ENCODE assay signal across 9 mouse cellular contexts in genomic region chr5:127453580-127453979, GRCm38 (mm10).
DNase-seq lines count a peak whose midpoint lies in the region; ATAC-seq and TF ChIP-seq lines count a peak whose summit lies in the region.
"Had no signal": no experiment of that assay in that cellular context is flagged by ENCODE, and none has a peak within 500 bp of the region (broad histone marks: within the 10 kb centered on the region; RNA-seq: fewer than 3 reads in every experiment).

No protein-coding gene starts in this region.

- H3K4me1 ChIP-seq in forebrain, embryonic 14.5 days (ENCODE audit: control insufficient read depth, insufficient read depth, low read length), result no peaks in the 10 kb centered on the region
- H3K4me1 ChIP-seq in forebrain, embryonic 13.5 days, result no peaks in the 10 kb centered on the region
- H3K4me1 ChIP-seq in liver, adult 2 months (ENCODE audit: control insufficient read depth, insufficient read depth, low read length), result no peaks in the 10 kb centered on the region
- no peaks in the 10 kb centered on the region for H3K4me1 ChIP-seq in liver, embryonic 12.5 days
- H3K4me1 ChIP-seq in limb, embryonic 10.5 days, result no peaks in the 10 kb centered on the region

- H3K4me2 ChIP-seq in forebrain, embryonic 14.5 days (ENCODE audit: low read length), result no peak overlapping the region
- H3K4me2 ChIP-seq in forebrain, embryonic 13.5 days, result no peak overlapping the region
- H3K4me2 ChIP-seq in liver, embryonic 12.5 days, result no peak overlapping the region

- no peak for TF ChIP-seq POLR2A in liver, adult 2 months (IDR thresholded peaks at IDR 0.05; ENCODE audit: extremely low read depth, insufficient read depth, low read length)

- peak; percentile 48 for DNase-seq in forebrain, embryonic 14.5 days (ENCODE audit: low spot score)
- peak; percentile 4 for DNase-seq in liver, adult 2 months (ENCODE audit: extremely low read depth, low read depth, low spot score)
- peak; percentile 54 for DNase-seq in ZHBTc4 (ENCODE audit: low read depth, low spot score)
- DNase-seq in limb, embryonic 10.5 days (ENCODE audit: low spot score), result peak; percentile 48
- peak; percentile 4 for DNase-seq in thymus, postnatal 25 days
- no peak for DNase-seq in urinary bladder, postnatal 4 days (ENCODE audit: low spot score in 2 of 2)

- WGBS in forebrain, embryonic 14.5 days, result 29% methylated on average over 4 of the region's 4 CpGs
- 29% methylated on average over 4 of the region's 4 CpGs for WGBS in forebrain, embryonic 13.5 days
- WGBS in liver, adult 2 months, result 24% methylated on average over 4 of the region's 4 CpGs
- 19% methylated on average over 4 of the region's 4 CpGs for WGBS in liver, embryonic 12.5 days (ENCODE audit: insufficient replicate concordance)
- WGBS in limb, embryonic 10.5 days, result 30% methylated on average over 4 of the region's 4 CpGs

- H3K9ac ChIP-seq in forebrain, embryonic 14.5 days (ENCODE audit: low read length), result no peak overlapping the region
- no peak overlapping the region for H3K9ac ChIP-seq in forebrain, embryonic 13.5 days
- no peak overlapping the region for H3K9ac ChIP-seq in liver, adult 2 months (ENCODE audit: low read depth, low read length)
- no peak overlapping the region for H3K9ac ChIP-seq in liver, embryonic 12.5 days

- no peak overlapping the region for H3K27ac ChIP-seq in forebrain, embryonic 14.5 days (ENCODE audit: low read depth, low read length)
- no peak overlapping the region for H3K27ac ChIP-seq in forebrain, embryonic 13.5 days
- H3K27ac ChIP-seq in liver, adult 2 months (replicated peaks; ENCODE audit: insufficient read depth, low read depth, low read length), result no peak overlapping the region
- H3K27ac ChIP-seq in liver, embryonic 12.5 days, result no peak overlapping the region
- no peak overlapping the region for H3K27ac ChIP-seq in limb, embryonic 10.5 days

- no peaks in the 10 kb centered on the region for H3K9me3 ChIP-seq in forebrain, embryonic 14.5 days (replicated peaks; ENCODE audit: control insufficient read depth, low read length)
- H3K9me3 ChIP-seq in forebrain, embryonic 13.5 days (replicated peaks), result peaks cover 7% of the 10 kb centered on the region; the same call in 1 of the 2 replicates
- peaks cover 23% of the 10 kb centered on the region for H3K9me3 ChIP-seq in liver, embryonic 12.5 days (replicated peaks)
- H3K9me3 ChIP-seq in limb, embryonic 10.5 days (replicated peaks), result 0 out of 2 replicates have a peak, but pooled peaks cover 2% of the 10 kb centered on the region

- TF ChIP-seq CTCF in liver, adult 2 months (IDR thresholded peaks at IDR 0.05; ENCODE audit: low read depth, low read length), result peak; percentile 25

- no peak overlapping the region for H3K4me3 ChIP-seq in forebrain, embryonic 14.5 days (ENCODE audit: low read depth, low read length)
- no peak overlapping the region for H3K4me3 ChIP-seq in forebrain, embryonic 13.5 days
- no peak overlapping the region for H3K4me3 ChIP-seq in liver, adult 2 months (ENCODE audit: insufficient read depth, low read depth, low read length)
- no peak overlapping the region for H3K4me3 ChIP-seq in liver, embryonic 12.5 days
- H3K4me3 ChIP-seq in limb, embryonic 10.5 days, result no peak overlapping the region

- no peaks in the 10 kb centered on the region for H3K27me3 ChIP-seq in forebrain, embryonic 14.5 days (replicated peaks; ENCODE audit: control insufficient read depth, insufficient read depth, low read length)
- no peaks in the 10 kb centered on the region for H3K27me3 ChIP-seq in forebrain, embryonic 13.5 days
- no peaks in the 10 kb centered on the region for H3K27me3 ChIP-seq in liver, adult 2 months (ENCODE audit: control insufficient read depth, insufficient read depth, low read length)
- no peaks in the 10 kb centered on the region for H3K27me3 ChIP-seq in liver, embryonic 12.5 days (replicated peaks)
- no peaks in the 10 kb centered on the region for H3K27me3 ChIP-seq in limb, embryonic 10.5 days (ENCODE audit: low read depth, poor library complexity, severe bottlenecking)
- H3K27me3 ChIP-seq: Patski had no signal

- no peak for ATAC-seq in forebrain, embryonic 14.5 days
- no peak for ATAC-seq in forebrain, embryonic 13.5 days
- no peak for ATAC-seq in liver, embryonic 12.5 days
- ATAC-seq: Patski had no signal

- no peaks in the 10 kb centered on the region for H3K79me2 ChIP-seq in liver, adult 2 months (ENCODE audit: control insufficient read depth, insufficient read depth, low read length)

- H3K36me3 ChIP-seq in forebrain, embryonic 14.5 days (ENCODE audit: control insufficient read depth, insufficient read depth, low read length), result no peaks in the 10 kb centered on the region
- no peaks in the 10 kb centered on the region for H3K36me3 ChIP-seq in forebrain, embryonic 13.5 days (ENCODE audit: poor library complexity, severe bottlenecking)
- no peaks in the 10 kb centered on the region for H3K36me3 ChIP-seq in liver, adult 2 months (ENCODE audit: control insufficient read depth, insufficient read depth, low read length)
- H3K36me3 ChIP-seq in liver, embryonic 12.5 days, result no peaks in the 10 kb centered on the region
- peaks cover 8% of the 10 kb centered on the region; the same call in 1 of the 2 replicates for H3K36me3 ChIP-seq in limb, embryonic 10.5 days

Comparison
In these comparisons a context has a peak if more than half of its experiments do, and no peak if none do; other contexts are left out.
1. DNase-seq: peak in forebrain, embryonic 14.5 days (single experiment), liver, adult 2 months (single experiment), ZHBTc4 (single experiment), limb, embryonic 10.5 days (single experiment) and thymus, postnatal 25 days (single experiment); none in urinary bladder, postnatal 4 days (0 of 2).